Mouse (Mus musculus) layer of hippocampus, postnatal 14 days (tissue): Measurements from ENCODE around the gene Shmt2. TPM values are rescaled to one million over a fixed set of nuclear protein-coding genes. Genes with fewer than 3 reads are reported as not detected.
A peak's percentile ranks its signal among the peaks of the same experiment; 100 is the strongest.

Experiments used
- DNase-seq, 2 experiments: peaks; one replicate each; pipeline ENCODE4 v3.0.0; 2021 to 2022; ENCODE audit warnings: low spot score in 2 of 2, mixed read lengths in 1 of 2
- long read RNA-seq, 2 experiments: library from polyadenylated mRNA; stranded (forward); transcript quantifications; one replicate each; pipeline ENCODE4 v2.0.0; 2021
- total RNA-seq, 2 experiments: library from RNA; stranded (reverse); gene quantifications; 2 replicates each; pipeline ENCODE4 v1.2.3; 2021

Shmt2 gene
- 10 to 100 TPM; 33.0 to 35.5 TPM for total RNA-seq
- long read RNA-seq, experiment 1, transcript Shmt2-201 (12 exons, 2,289 nt): major isoform, 19 of 30 reads
- long read RNA-seq, experiment 1, partial matches to known transcripts: 0 of 30 reads
- long read RNA-seq, experiment 1, other reads (novel, unspliced or antisense): 8 of 30 reads
- long read RNA-seq, experiment 2, transcript Shmt2-201 (12 exons, 2,289 nt): major isoform, 29 of 51 reads
- long read RNA-seq, experiment 2, transcript Shmt2-206 (12 exons, 2,238 nt): minor isoform, 6 of 51 reads
- long read RNA-seq, experiment 2, partial matches to known transcripts: 3 of 51 reads
- long read RNA-seq, experiment 2, other reads (novel, unspliced or antisense): 12 of 51 reads

DNA sequence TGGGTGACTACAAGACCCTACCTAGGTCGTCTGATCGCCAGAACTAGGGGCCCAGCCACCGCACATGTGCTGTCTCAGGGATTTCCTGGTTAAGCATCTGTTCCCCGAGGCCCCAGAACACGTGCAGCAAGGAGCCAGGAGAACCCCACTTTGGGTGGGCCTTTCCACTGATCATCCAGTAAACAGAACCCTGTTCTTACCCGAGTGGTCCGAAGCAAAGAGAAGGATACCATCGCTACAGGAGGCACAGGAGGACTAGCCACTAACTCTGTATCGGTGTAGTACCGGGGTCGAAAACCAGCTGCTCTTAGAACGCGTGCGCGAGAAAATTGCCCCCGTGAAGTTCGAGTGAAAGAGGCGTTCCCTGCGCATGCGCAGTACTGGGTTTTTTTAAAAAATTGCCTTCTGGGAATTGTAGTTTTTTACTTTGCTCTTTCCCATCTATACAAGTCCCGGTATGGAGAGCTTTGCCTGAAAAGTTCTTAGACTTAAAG lies at the start of gene Shmt2:
TSS of gene Shmt2 (minus strand) at position 357 of the 494 bp plus-strand sequence.
- DNase-seq: peak; percentile 84 to 92

DNA sequence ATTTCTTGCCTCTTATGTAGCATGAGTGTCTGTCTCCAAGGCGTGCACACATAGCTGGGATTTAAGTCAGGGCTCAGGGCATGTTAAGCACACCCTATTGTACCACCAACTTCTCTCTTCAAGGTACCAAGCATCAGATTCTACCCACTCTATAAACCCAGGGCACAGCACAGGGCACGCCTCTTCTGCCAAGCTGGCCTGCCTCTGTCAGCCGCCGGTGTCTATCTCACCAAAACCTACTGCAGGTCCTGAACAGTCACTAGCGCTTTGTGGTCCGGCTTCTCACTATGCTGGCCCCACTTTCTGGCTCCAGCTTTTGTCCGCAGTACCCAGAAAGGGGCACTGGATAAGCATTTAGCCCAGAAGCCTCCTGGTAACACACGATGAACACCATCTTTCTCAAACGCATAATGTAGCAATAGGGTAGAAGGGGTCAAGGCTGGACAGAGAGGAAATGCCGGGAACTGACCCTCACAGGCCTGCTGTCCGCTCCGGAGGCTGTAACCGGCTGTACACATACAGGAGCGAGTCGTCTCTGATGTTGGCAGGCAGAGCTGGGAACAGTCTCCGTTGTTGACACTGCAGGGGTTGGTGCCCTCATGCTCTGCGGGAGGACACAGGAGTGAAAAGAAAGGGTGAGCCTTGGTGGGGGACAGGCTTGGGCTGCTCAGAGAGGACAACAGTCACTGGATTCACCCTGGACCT lies 48.8 kb upstream of the Shmt2 start:
- DNase-seq: no peak

GRCm38 (mm10) chr10:127570384-127570783 lies 48.1 kb upstream of the Shmt2 start:
- no peak for DNase-seq

- DNase-seq: peak; percentile 60 to 82
Measured at GRCm38 (mm10) chr10:127569450-127569849, 47.2 kb upstream of the Shmt2 start.

DNA sequence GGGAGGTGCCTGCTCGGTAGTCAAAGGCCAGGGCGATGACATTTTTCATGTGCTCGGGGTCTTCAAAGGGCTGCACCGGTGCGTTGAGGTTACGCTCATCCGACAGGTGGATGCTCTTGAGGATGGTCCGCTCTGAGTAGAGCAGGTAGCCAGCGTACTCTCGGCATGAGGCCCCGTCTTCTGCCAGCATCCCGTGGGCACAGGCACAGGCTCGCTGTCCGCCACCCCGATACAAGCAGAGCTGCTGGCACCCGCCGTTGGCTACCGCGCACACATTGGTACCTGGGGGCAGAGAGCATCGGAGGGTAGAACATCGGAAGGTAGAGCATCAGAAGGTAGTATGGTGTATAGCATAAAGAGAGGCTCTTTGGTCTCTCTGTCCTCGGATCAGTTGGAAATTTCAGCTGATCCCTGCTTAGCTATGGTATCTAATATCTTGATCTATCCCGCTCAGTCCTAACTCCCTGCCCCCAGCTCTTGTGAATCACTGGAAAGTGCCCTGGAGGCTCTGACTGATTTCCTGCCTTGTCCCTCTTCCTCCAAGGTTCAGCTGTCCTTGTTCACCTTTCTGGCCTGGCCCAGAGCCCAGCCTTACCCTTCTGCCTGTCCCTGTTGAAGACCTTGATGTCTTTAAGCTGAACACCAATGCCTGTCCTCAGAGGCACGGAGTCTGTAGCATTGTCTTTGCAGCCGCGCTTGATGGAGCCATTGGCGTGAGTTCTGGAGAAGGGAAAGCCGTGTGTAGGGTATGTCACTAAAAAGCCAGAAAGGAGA lies 44.5 kb upstream of the Shmt2 start:
- DNase-seq: no peak

GRCm38 (mm10) chr10:127564301-127564700 lies 42.1 kb upstream of the Shmt2 start:
- no peak for DNase-seq

DNA sequence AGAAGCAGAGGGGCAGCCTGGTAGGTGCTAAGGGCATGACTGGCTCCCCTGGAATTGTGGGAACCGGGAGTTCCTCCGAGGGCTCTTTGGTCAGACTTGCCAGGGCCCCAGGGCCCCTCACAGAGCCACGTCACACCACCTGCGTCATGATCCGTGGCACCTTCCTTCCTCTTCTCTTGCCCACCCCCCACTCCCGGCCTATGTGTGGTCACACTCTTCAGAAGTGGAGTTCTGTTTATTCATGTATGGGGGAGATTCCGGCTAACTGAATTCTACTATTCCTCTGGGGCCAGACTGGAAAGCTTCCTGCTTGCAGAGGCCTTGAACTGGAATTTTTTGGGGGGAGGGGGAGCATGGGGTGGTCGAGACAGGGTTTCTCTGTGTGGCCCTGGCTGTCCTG lies 41.6 kb upstream of the Shmt2 start:
- no peak for DNase-seq

- DNase-seq: no peak
Measured at GRCm38 (mm10) chr10:127561145-127561544, 38.9 kb upstream of the Shmt2 start.

DNA sequence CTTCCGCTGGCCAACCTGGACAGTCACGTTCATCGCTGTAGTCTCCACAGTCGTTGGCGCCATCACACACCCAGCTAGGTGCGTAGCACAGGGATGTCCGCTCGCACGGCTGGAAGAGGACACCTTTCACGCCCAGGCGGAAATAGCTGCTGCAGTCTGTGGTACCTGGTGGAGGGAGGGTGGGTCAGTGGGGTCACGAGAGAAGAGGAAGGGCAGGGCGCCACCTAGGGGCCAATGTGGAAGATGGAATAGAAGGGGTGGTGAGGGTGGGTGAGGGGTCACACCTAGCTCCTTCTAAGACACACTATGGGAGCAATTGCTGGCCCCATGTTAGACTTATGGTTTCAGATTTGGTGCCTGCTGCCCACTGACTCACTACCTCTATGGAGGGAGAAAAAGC lies 35.2 kb upstream of the Shmt2 start:
- DNase-seq: no peak

DNA sequence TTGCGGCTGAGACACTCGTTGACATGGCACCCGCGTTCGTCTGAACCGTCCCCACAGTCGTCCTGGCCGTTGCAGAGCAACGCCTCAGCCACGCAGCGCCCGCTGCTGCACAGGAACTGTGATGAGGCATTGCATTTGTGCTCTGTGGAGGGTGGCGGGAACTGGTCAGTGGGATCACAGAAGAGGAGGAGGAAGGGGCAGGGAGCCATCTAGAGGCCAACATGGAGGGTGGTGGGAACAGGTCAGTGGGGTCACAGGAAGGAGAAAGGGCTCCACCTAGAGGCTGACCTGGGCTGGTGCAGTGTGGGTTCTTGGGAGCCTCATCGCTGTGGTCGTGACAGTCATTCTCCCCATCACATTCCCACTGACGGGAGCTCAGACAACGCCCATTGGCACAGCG lies 33.5 kb upstream of the Shmt2 start:
- DNase-seq: no peak

DNA sequence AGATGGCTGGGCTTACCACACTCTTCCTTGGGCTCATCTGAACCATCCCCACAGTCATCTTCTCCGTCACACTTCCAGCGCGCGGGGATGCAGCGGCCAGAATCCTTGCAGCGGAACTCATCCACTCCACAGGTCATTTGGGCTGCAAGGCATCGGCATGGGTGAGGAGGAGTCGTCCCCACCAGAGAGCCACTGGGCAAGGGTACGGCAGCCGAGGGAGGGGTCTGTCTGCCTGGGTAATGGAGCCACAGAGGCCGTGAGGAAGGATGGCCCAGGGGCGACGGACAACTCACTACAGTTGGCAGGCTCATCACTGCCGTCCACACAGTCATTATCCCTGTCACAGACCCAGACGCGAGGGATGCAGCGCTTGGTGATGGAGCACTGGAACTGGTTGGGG lies 27.6 kb upstream of the Shmt2 start:
- DNase-seq: no peak

DNA sequence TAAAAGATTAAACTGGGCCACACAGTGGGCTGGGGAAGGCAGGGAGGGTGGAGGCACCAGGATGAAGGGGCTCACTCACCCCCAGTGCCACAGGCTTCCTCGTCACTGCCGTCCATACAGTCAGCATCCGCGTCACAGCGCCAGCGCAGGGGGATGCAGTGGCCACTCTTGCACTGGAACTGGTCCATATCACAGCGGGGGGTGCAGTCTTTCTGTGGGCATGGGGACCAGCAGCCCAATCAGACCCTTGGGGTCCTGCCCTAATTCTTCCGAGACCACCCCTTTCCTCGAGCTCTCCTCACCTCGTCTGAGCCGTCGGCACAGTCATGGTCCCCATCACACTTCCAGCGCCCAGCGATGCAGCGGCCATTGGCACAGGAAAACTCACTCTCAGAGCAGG lies 26.0 kb upstream of the Shmt2 start:
- no peak for DNase-seq

DNA sequence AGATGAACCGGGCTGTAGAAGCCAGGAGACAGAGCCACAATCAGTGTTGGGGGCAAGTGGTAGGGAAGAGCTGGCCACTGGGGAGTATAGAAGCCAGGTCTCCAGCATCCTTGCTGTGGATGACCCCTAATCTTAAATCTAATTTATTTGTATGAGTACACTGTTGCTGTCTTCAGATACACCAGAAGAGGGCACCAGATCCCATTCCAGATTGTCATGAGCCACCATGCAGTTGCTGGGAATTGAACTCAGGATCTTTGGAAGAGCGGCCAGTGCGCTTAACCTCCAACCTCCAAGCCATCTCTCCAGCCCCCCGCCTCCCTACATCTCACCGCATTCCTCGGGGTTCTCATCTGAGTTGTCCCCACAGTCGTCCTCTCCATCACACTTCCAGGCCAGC lies 24.3 kb upstream of the Shmt2 start:
- DNase-seq: no peak

- no peak for DNase-seq
Measured at GRCm38 (mm10) chr10:127544375-127544774, 22.1 kb upstream of the Shmt2 start.

- DNase-seq: no peak
Measured at GRCm38 (mm10) chr10:127543916-127544315, 21.7 kb upstream of the Shmt2 start.

GRCm38 (mm10) chr10:127542720-127543119 lies 20.5 kb upstream of the Shmt2 start:
- no peak for DNase-seq

GRCm38 (mm10) chr10:127542084-127542483 lies 19.8 kb upstream of the Shmt2 start:
- DNase-seq: peak in 1 of 2 experiments; percentile 47

GRCm38 (mm10) chr10:127541510-127541909 lies 19.3 kb upstream of the Shmt2 start:
- no peak for DNase-seq

- peak; percentile 83 to 88 for DNase-seq
Measured at GRCm38 (mm10) chr10:127537854-127538583, 15.8 kb upstream of the Shmt2 start.

- no peak for DNase-seq
Measured at GRCm38 (mm10) chr10:127536586-127537314, 14.5 kb upstream of the Shmt2 start.
